Mouse (Mus musculus): ENCODE measurements at regions not wholly inside any gene's neighbourhood (a gene's known extent, or its start where the extent isn't known, plus 50 kb on each side); places are given as distances from the start of the nearest gene placed in this dataset.
A peak's percentile ranks its signal among the peaks of the same experiment; 100 is the strongest.

GRCm38 (mm10) chr1:152239376-152239775 is 147.1 kb downstream of the Tsen15 start:
- no peak for DNase-seq

DNA sequence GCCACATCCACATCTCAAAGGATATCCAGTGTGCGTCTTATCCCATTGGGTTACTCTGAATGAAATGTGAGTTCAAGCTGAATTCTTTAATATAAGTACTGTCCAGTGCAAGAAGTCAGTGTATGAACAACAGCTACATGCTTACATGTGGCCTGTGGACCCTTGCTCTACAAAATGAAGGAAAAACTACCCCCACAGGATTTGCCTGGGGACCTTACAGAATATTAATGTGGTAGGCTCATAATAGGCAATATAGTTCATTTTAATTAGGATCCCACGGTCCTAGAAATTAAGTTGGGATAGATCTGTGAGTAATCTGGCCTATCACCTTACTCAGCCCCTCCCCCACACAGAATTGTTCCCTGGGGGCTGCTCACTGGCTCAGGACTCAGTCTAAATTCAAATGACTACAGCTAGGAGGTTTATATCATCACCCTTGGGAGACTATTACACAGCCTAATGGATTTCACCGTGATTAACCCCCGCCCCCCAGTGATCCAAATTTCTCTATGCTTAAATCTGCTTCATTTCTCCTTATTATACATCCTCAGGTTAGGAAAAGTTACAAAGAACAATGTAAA is 145.4 kb upstream of the 1700025G04Rik start:
- DNase-seq = no peak

DNA sequence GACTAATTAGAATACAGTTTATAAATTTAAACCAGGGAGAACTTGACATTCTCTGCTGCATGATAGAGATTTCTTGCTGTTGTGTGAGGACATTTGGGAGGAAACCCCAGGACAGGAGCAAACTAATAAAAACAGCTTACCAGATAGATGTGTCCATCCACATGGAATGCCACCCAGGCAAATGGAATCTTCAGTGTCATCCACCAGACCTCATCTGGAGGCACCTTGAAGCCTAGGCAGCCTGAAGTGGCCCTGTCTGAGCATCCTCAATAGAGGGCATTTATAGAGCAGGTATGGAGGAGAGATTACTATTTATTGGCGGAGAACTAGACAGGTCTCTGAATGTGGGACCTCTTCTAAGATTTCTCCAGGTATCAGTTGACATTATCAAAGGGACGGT is 144.8 kb upstream of the 1700025G04Rik start:
- no peak for DNase-seq

GRCm38 (mm10) chr1:152231717-152232202 is 141.8 kb upstream of the 1700025G04Rik start:
- no peak for DNase-seq

- DNase-seq = no peak
These were observed 139.8 kb upstream of the 1700025G04Rik start for GRCm38 (mm10) chr1:152229709-152230108.

DNA sequence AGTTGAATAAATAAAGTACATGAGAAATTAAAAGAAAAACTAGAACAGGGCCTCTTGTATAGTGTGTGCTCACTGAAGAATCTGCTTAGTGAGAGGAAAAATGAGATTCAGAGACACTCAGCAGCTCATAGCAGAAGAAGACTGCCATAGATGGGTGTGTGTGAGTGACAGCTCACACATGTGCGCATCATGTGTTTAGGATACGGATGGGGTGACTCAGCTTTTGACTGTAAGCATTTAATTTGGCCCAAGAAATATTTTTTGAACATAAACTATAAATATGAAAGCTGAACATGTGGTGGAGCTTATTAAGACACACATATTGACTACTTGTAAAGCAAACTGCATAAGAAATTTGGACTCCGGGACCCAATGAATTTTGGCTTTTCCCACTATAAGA is 136.1 kb upstream of the 1700025G04Rik start:
- DNase-seq = no peak

GRCm38 (mm10) chr1:152223666-152224065 is 133.7 kb upstream of the 1700025G04Rik start:
- DNase-seq = peak; percentile 40

DNA sequence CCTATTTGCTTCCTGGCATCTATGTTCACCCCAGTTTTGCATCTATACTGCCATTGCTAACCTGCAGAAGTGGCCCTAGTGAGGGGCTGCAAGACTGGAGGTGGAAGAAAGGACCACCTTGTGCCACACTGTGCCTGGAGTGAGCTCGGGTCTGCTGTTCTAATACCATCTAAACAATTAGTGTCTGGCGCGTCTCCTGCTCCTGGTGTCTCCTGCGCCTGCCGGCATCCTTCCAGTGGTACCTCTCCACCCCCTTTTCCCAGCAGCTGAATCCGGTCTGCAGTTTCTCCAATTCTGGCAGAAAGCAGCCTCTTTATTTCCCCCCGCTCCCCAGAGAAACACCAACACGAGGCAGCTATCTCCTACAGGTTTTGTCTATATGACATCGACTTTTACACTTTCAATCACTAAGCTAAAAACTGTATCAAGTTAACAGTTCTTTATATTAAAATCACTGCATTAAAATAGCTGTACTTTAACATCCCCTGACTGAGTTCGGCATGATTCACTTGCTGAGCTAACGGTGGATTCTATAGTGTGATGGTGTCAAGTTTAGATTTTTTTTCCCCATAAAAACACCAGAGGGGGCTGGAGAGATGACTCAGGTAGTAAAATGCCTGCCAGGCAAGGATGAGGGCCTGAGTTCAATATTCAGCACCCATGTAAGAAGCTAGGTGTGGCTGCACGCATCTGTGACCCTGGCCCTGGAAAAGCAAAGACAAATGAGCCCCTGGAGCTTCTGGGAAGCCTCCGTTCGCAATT is 131.1 kb upstream of the 1700025G04Rik start:
- DNase-seq = no peak

GRCm38 (mm10) chr1:152219752-152220151 is 129.8 kb upstream of the 1700025G04Rik start:
- peak; percentile 15 for DNase-seq

DNA sequence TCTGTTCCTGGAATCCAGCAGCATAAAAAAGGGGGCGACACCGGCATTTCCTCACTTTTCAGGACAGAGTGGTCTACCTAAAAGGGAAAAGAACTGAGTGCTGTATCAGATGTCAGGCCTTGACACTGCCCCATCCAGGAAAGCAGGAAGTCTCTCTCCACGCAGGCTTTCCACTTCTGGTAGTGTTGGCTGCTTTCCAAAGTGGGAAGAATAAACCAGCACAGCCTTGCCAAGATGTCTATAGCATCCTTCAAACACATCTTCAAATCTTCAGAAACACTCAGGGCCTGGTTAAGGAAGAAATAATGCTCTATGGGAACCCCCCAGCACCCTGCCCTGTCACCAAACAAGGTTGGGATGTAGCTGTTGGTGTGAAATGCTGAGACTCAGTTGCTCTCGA is 127.5 kb upstream of the 1700025G04Rik start:
- no peak for DNase-seq

GRCm38 (mm10) chr1:152214376-152214775 is 124.5 kb upstream of the 1700025G04Rik start:
- no peak for DNase-seq

- DNase-seq = peak; percentile 33
These were observed 113.3 kb upstream of the 1700025G04Rik start for GRCm38 (mm10) chr1:152203187-152203586.

DNA sequence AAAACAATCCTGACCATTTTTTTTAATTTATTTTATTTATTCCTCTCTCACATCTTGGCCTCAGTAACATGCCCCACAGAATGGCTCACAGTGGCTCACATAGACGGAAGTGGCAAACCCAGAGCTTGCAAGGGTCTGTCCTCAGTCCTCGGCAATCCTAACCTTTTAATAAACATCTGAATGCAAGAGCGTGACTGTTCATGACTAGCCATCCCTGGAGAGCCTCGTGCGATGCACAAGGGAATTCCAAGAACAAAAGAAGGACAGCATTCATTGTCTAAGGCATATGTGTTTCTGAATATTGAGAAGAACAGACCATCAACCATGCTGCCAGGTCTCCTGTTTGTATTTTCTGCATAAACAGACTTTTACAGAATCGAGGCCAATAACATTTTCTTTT is 98.8 kb upstream of the 1700025G04Rik start:
- DNase-seq = no peak

DNA sequence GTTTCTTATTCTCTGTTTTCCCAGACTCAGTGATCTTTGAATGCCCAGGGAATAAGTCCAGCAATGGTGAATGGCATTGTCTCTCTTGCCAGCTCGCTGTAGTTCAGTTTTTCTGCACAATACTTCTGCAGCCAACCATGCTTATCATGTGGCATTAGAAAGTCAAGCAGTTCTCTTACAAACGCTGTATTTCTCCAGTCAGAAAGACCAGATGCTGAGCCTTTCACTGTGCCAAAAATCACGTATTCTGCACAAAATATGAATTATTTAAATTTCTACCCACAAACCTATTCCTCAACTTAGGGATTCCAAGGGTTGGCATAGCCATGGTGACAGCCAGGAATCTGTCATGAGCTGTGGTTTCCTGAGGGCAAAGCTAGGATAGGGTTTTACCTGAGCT is 95.0 kb upstream of the 1700025G04Rik start:
- no peak for DNase-seq

DNA sequence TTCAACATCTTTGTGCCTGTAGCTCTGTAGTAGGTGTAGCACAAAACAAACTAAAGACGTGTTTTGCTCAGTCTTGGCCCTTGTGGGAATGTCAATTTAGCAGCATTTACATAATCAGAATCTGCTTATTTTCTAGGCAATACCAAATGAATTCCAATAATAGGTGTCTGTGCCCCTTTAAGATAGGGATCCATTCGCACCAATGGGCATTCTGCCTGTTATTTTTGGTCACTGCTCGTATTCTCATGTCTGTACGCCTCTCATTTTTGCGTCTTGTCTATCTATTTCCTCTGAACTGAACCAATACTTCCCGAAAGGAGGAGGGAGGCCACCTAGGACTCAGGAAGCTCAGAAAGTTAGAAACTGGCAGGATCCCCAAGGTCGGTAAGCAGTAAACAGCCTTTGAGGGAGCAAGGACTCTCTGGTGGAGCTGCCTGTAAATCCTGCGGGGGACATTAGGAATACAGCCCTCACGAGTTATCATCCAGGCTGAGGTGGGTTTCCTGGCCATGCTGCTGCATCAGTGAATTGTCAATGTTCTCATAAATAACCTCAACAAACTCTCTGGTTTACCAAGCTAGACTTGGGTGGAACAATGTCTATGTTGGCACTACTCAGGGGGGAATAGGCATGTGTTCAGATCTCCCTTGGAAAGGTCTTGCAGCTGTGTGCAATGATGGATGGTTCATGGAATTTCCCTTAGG is 86.5 kb upstream of the 1700025G04Rik start:
- DNase-seq = no peak

GRCm38 (mm10) chr1:152175691-152176090 is 85.8 kb upstream of the 1700025G04Rik start:
- DNase-seq = no peak

DNA sequence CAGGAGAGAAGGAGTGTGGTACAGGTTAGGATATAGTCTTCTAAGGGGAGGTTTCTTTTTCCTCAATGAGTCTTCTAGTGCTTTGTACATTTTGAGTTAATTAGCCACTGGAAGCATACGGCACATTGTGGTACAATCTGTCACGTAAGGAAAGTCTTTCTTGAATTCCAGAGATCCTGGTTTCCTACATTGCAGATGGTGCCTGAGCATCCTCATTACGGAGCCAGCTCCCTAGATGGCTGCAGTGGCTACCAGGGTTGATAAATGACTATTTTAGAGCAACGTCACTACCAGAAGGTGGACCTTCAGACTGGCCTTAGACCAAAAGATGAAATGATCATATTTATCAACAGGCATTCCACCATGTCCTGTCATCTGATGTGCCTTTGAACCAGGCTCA is 84.5 kb upstream of the 1700025G04Rik start:
- no peak for DNase-seq

GRCm38 (mm10) chr1:152171034-152171790 is 81.3 kb upstream of the 1700025G04Rik start:
- no peak for DNase-seq

DNA sequence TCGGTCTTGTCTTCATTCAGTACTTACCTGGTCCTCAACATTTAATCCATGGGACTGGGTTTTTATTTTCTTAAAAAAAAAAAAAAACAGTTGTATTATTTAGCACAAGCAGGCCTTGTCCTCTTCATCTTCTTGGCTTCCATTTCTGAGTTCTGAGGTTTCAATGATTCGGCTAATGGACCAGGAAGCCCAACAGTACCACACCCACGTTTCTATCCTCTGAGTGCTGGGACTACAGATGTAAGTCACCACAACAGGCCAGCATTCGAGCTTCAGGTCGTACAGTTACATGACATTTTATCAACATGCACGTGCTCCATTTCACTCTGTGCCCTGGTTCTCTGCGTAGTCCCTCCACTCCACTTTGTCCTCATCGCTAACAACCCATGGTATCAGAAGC is 80.7 kb upstream of the 1700025G04Rik start:
- no peak for DNase-seq

DNA sequence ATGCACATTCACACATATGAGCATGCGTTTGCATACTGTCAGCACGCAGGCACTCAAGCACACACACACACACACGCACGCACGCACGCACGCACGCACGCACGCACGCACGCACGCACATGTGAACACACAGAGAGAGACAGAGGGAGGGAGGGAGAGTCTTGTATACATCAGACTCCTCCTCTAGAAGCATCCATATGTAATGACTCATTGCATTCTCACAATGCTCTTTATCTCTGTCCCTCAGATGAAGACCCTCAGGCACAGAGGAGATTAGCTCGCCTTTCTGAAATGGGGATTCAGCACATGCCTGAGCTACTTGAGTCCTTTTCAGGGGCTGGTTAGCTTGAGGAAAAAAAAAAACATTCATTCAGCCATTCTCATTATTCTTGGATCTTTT is 79.6 kb upstream of the 1700025G04Rik start:
- DNase-seq = no peak

DNA sequence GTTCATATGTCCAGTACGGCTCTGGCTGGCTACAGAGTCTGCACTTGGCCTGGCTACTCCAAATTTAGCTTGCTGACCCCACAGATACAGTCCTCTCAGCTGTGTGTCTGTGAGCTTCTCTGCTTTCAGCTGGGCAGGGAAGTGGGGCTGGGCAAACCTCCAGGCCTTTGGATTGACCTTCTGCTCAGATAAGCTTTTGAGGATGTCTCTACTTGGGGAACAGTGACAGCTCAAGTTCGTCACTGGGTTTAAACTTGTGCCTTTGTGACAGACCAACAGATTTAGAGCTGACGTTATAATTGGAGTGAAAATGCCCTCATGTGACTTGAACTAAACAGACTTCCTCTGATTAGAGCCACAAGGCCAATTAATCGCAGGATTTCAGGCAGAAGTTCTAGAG is 78.4 kb upstream of the 1700025G04Rik start:
- peak; percentile 89 for DNase-seq

GRCm38 (mm10) chr1:152167716-152168115 is 77.8 kb upstream of the 1700025G04Rik start:
- no peak for DNase-seq

- no peak for DNase-seq
These were observed 75.6 kb upstream of the 1700025G04Rik start for GRCm38 (mm10) chr1:152165490-152165905.
